Mouse (Mus musculus) E14TG2a.4 (cell line): ENCODE measurements around the gene Shisa6.

Source experiments
- CTCF ChIP-seq: conservative IDR thresholded peaks from 2 replicates; pipeline ENCODE4 v1.5.1; 2014; ENCODE audit warnings: low read length
- NANOG ChIP-seq: IDR thresholded peaks from 2 replicates; pipeline ENCODE4 v1.6.1; 2014; ENCODE audit warnings: borderline replicate concordance, low read length, mixed read lengths
- POU5F1 ChIP-seq: IDR thresholded peaks from 2 replicates; pipeline ENCODE4 v1.6.1; 2014; ENCODE audit warnings: low read length, borderline replicate concordance

DNA sequence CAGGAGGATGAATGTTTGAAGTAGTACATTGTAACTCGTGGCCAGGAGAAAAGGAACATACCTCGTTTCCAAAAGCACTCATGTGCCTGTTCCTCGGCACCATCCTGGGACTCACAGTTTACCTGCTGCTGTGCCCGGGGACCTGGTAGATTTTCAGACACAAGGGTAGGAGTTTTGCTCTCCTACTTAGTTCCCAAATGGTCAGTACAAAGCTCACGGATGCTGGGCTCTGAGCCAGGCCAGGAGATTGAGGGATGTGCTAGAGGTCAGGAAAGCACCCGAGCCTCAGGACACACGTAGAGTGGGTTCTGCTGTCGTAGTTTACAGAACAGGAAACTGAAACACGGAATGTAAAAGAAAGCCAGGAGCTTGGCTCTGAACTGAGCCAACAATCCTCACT lies 29.5 kb downstream of the Shisa6 start:
- TF ChIP-seq CTCF (no peak), POU5F1 (no peak), NANOG (no peak)
